Mouse (Mus musculus) hindbrain, embryonic 16.5 days (tissue): ENCODE results near the gene Gm43191. TPM values are rescaled to one million over a fixed set of nuclear protein-coding genes. Genes with fewer than 3 reads are reported as not detected.

Experiments used
- ATAC-seq: fragments of 200-750 bp; cut with Nextera tagmentation; 2 replicates; pipeline ENCODE4 v1.8.0; 2017; ENCODE audit warnings: moderate TSS enrichment, moderate library complexity
- H3K27ac ChIP-seq: fragments of 300-500 bp; sonication (generic); 2 replicates; pipeline ENCODE4 v1.5.1; 2014; ENCODE audit warnings: low read depth, mild to moderate bottlenecking, control low read depth, low read length, moderate library complexity
- H3K27me3 ChIP-seq: fragments of 300-500 bp; sonication (generic); replicated peaks from 2 replicates; pipeline ENCODE4 v1.6.1; 2014; ENCODE audit warnings: low read length; ENCODE audit not compliant: control insufficient read depth, insufficient read depth
- H3K36me3 ChIP-seq: fragments of 300-500 bp; sonication (generic); 2 replicates; pipeline ENCODE4 v1.6.1; 2014; ENCODE audit warnings: mild to moderate bottlenecking, low read length, moderate library complexity, mixed read lengths; ENCODE audit not compliant: control insufficient read depth, insufficient read depth
- H3K4me1 ChIP-seq: fragments of 300-500 bp; sonication (generic); 2 replicates; pipeline ENCODE4 v1.6.1; 2014; ENCODE audit warnings: low read depth, low read length; ENCODE audit not compliant: control insufficient read depth, insufficient read depth
- H3K4me2 ChIP-seq: fragments of 300-500 bp; sonication (generic); 2 replicates; pipeline ENCODE4 v1.6.1; 2014; ENCODE audit warnings: mild to moderate bottlenecking, low read length, control low read depth, moderate library complexity
- H3K4me3 ChIP-seq: fragments of 300-500 bp; sonication (generic); 2 replicates; pipeline ENCODE4 v1.5.1; 2014; ENCODE audit warnings: mild to moderate bottlenecking, low read length, control low read depth, moderate library complexity
- H3K9ac ChIP-seq: fragments of 300-500 bp; sonication (generic); 2 replicates; pipeline ENCODE4 v1.6.1; 2014; ENCODE audit warnings: low read depth, mild to moderate bottlenecking, control low read depth, low read length, moderate library complexity
- H3K9me3 ChIP-seq: fragments of 300-500 bp; sonication (generic); 2 replicates; pipeline ENCODE4 v1.6.1; 2014; ENCODE audit warnings: mild to moderate bottlenecking, low read length, moderate library complexity; ENCODE audit not compliant: control insufficient read depth
- WGBS: fragments of 180-500 bp; shearing (Covaris S2); extraction: QIAGEN DNeasy Blood & Tissue Kit; methylation state at CpG from one replicate; pipeline ENCODE4 v1.1.7; 2014; 5-methylcytosine and 5-hydroxymethylcytosine counted together
- polyA plus RNA-seq: library from polyadenylated mRNA; unstranded; fragments of >200 nt; fragmentation: Nextera tagmentation; extraction: Ambion mirVana; gene quantifications from 2 replicates; pipeline ENCODE4 v1.2.1, GENCODE M21; 2015

Gm43191 gene
- polyA plus RNA-seq, 1 experiment from 2014 or later: not detected

DNA sequence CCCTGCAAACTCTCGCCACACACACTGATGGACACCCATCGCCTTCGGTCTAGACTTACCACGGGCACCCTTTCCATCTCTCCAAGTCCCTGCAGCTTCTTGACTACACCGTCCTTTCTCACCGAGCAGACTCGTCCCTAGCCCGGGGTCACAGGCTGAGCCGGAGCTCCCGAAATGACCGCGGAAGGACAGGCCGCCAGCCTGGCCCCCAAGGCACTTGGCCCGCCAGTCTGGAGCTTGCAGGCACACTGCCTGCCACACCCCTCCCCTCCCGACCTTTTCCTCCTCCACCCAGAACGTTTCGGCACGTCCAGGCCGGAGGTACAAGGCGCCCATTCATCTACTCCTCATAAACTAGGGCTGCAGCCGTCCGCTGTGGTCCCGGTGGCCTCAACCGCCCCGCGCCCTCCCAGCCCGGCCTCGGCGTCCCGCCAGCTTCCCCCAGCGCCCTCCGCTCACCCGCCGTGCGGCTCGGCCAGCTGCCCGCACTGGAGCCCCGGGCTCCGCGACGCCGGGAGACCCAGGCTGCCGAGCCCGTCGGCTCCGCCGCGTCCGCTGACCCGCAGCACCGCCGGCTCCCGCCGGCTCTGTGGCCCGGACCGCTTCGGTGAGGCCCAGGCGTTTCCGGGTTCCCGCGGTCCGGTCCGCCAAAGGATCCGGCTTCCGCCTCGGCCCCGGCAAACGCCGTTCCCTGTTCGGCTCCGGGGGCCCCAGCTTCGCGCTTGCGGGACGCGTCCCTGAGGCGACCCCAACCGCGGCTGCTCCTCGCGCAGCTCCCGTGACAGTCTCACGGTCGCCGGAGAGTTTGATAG lies 30.8 kb upstream of the Gm43191 start:
- ATAC-seq: peak; percentile 96
- WGBS: under 1% methylated on average over 75 of the region's 85 CpGs
- H3K4me3 ChIP-seq: peak overlapping the region; percentile 100

DNA sequence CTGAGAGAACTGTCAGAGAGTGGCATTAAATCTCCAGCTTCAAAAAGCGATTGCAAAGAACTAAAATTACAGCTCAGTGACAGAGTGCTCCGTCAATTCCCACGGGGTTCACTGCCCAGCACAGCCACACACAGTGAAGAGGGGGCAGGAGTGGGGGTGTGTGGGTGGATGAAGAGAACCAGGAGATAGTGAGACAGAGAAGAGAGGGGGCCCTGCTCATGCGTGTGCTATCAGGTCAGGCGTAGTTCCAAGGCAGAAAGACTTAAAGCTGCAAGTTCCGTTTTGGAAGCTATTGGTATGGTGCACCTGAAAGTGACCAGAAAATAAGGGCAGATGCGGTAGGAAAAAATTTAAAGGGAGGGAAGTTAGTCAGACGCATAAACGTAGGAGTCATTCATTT lies 29.9 kb upstream of the Gm43191 start:
- Histone ChIP-seq H3K9me3 (no peaks in the 10 kb centered on the region), H3K4me3 (peak overlapping the region; percentile 100), H3K9ac (no peak overlapping the region), H3K36me3 (no peaks in the 10 kb centered on the region), H3K4me1 (peaks cover 15% of the 10 kb centered on the region), H3K27me3 (no peaks in the 10 kb centered on the region), H3K4me2 (peak overlapping the region; percentile 96), H3K27ac (no peak overlapping the region)
- WGBS: 49% methylated on average over 9 of the region's 9 CpGs
- ATAC-seq: no peak

More for the DNA sequence above, 30.8 kb upstream of the Gm43191 start:
- Histone ChIP-seq H3K36me3 (no peaks in the 10 kb centered on the region), H3K9ac (peak overlapping the region; percentile 98), H3K27me3 (no peaks in the 10 kb centered on the region), H3K27ac (peak overlapping the region; percentile 78), H3K4me2 (peak overlapping the region; percentile 96), H3K4me1 (peaks cover 15% of the 10 kb centered on the region), H3K9me3 (no peaks in the 10 kb centered on the region)

DNA sequence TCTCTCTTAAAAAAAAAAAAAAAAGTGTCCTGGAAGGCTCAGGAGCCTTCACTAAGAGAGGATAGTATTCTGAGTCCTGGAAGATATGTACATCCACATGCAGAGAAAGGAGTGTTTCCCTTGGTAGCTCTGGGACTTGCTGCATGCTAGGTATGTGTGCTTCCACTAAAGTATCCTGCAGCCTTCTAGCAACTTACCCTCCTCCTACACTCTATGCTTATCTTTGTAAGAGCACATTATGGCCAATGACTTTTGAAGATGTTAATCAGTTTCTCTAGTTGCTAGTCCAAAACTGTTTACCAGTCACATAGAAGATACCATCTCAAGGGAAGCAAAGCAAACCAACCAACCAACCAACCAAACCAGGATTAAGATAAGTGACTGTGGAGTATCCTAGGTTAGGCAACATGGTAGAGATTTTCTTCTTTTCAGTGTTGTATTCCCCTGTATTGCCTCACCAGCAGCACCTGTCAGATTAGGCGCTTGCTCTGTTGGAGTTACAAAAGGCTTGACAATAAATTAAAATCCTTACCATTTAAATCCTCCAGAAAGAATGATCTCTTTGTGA lies 24.7 kb upstream of the Gm43191 start:
- no peaks in the 10 kb centered on the region for H3K27me3 ChIP-seq
- no peak for ATAC-seq
- no peak overlapping the region for H3K9ac ChIP-seq
- H3K9me3 ChIP-seq: no peaks in the 10 kb centered on the region
- no peak overlapping the region for H3K4me2 ChIP-seq
- no peak overlapping the region for H3K27ac ChIP-seq
- H3K4me1 ChIP-seq: peaks cover under 1% of the 10 kb centered on the region
- 94% methylated on average over 1 of the region's 1 CpGs for WGBS
- no peaks in the 10 kb centered on the region for H3K36me3 ChIP-seq
- H3K4me3 ChIP-seq: no peak overlapping the region

DNA sequence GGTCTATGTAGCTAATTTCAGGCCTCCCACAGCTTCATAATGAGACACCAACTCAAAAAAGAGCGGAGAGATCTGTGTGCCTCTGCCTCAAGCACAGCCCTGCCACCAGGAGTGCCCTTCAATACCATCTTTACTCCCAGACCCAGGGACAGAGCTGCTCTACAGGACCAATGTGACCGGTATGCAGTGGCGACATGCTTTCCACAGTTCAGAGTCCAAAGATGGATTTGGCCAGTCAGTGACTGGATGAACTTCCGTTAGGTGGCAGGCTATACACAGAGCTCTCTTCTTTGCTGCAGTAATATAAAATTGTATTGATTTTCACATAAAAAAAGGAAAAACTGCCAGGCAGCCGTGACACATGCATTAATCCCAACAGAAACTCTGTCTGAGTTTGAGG lies 22.8 kb upstream of the Gm43191 start:
- Histone ChIP-seq H3K36me3 (no peaks in the 10 kb centered on the region), H3K4me1 (no peaks in the 10 kb centered on the region), H3K9me3 (no peaks in the 10 kb centered on the region), H3K4me3 (no peak overlapping the region), H3K27me3 (no peaks in the 10 kb centered on the region), H3K27ac (no peak overlapping the region), H3K9ac (no peak overlapping the region), H3K4me2 (no peak overlapping the region)
- WGBS: 87% methylated on average over 5 of the region's 5 CpGs
- no peak for ATAC-seq

DNA sequence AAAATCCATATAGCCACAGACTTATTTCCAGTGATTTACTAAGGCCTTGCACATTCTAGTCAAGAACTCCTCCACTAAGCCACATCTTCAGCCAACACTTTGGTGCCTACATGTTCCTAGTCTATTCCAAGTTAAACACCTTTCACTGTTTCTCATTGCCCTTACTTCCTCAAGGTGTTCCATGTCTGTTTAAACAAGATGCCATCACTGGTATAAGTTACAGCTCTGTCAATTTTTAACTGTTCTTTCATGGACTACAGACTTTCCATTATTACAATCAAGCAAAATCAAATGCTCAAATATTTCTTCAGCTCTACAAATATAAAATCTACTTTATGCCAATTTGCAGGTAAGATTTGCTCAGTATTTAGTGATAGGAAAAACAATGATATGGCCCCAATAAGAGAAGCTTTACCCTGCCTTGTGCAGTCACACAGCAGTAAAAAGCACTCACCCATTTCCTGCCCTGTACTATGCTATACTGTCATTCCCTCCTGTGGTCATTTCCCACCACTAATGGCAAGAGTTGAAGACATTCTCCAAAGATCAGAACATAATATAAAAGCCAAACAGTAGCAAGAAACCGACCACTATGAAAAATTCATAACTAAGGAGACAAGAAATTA lies 21.7 kb upstream of the Gm43191 start:
- H3K27ac ChIP-seq: no peak overlapping the region
- no peaks in the 10 kb centered on the region for H3K4me1 ChIP-seq
- H3K4me2 ChIP-seq: no peak overlapping the region
- no peaks in the 10 kb centered on the region for H3K9me3 ChIP-seq
- no peaks in the 10 kb centered on the region for H3K27me3 ChIP-seq
- ATAC-seq: no peak
- H3K4me3 ChIP-seq: no peak overlapping the region
- WGBS: 79% methylated on average over 1 of the region's 1 CpGs
- H3K36me3 ChIP-seq: no peaks in the 10 kb centered on the region
- H3K9ac ChIP-seq: no peak overlapping the region

DNA sequence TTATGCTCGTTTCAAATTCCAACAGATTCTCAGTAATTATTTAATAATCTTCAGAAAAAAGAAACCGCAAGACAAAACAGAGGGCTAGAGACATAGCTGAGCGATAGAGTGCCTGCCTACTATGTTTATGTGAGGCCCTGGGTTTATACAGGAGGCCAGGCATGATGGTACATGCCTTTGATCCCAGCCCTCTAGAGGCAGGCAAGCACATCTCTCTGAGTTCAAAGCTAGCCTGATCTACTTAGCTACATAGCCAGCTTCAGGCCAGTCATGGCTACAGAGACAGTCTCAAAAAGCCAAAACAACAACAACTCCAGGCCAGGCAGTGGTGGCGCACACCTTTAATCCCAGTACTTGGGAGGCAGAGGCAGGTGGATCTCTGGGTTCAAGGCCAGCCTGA lies 20.5 kb upstream of the Gm43191 start:
- Histone ChIP-seq H3K9ac (no peak overlapping the region), H3K36me3 (no peaks in the 10 kb centered on the region), H3K27me3 (no peaks in the 10 kb centered on the region), H3K4me1 (no peaks in the 10 kb centered on the region), H3K4me2 (no peak overlapping the region), H3K4me3 (no peak overlapping the region), H3K27ac (no peak overlapping the region), H3K9me3 (no peaks in the 10 kb centered on the region)
- ATAC-seq: no peak
- 92% methylated on average over 4 of the region's 4 CpGs for WGBS

DNA sequence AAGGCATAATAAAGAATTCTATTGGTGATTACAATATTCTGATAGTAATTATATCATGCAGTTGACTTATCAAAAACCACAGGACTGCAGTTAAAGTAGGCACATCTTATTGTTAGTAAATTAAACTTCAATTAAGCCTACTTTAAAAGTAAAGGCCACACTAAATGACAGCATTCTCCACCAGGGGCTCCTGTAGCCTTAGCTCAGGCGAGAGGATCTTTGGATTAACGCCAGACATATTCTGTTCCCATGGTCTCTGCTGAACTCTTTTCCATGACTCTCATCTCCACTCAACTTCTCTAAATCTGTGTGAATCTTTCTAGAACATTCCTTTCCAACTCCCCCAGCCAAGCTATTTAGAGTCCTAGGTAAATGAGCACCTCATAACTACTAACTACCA lies 17.7 kb upstream of the Gm43191 start:
- H3K36me3 ChIP-seq: no peaks in the 10 kb centered on the region
- H3K27ac ChIP-seq: no peak overlapping the region
- 53% methylated on average over 2 of the region's 2 CpGs for WGBS
- H3K4me1 ChIP-seq: no peaks in the 10 kb centered on the region
- no peak overlapping the region for H3K4me3 ChIP-seq
- H3K4me2 ChIP-seq: no peak overlapping the region
- H3K9me3 ChIP-seq: no peaks in the 10 kb centered on the region
- ATAC-seq: no peak
- H3K27me3 ChIP-seq: no peaks in the 10 kb centered on the region
- no peak overlapping the region for H3K9ac ChIP-seq

DNA sequence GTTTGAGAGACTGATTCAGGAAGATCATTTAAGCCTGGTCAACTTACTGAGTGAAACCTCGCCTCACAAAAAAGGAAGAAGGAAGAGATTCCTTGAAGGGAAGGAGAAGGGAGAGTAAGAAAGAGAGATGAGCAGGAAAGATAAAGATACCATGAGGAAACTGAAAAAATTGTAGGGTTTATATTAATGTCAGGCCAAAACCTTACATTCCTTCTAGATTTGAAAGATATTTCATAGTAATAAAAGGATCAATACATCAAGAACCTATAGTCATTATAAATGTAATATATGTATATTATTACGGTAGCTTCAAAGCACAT lies 14.6 kb upstream of the Gm43191 start:
- Histone ChIP-seq H3K9me3 (no peaks in the 10 kb centered on the region), H3K4me1 (no peaks in the 10 kb centered on the region), H3K36me3 (no peaks in the 10 kb centered on the region), H3K27me3 (no peaks in the 10 kb centered on the region), H3K4me3 (no peak overlapping the region), H3K9ac (no peak overlapping the region), H3K4me2 (no peak overlapping the region), H3K27ac (no peak overlapping the region)
- WGBS: 95% methylated on average over 2 of the region's 2 CpGs
- ATAC-seq: no peak

DNA sequence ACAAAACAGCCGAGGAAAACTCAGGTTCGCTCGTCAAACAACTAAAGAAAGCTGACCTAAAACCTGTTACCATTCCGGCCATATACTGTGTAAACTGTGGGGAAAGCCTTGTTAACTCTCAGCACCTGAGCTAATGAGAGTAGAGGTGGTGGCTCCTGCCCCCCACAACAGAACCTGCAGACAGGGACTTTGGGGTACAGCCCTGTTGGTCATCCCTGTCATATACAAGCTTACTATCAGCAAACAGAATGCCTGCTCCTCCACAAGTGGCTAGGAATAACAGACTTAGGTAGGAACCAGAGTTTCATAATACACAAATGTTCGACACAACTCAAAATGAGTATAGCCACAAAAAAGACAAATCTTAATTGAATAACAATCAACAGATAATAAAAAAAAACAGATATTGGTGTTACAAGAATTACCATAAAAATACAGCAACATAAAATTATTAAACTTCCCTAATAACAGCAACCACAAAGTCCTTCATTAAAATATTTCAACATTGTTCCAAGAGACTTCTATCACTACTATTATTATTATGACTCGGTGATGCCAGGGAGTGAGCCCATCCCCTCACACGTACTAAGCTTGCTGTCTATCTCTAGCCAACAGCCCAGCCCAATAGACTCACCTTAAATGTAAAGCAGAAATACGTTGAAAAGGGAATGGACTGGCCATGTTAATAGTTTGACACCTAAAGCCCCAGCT lies 14.1 kb upstream of the Gm43191 start:
- H3K27ac ChIP-seq: no peak overlapping the region
- H3K4me2 ChIP-seq: no peak overlapping the region
- no peak for ATAC-seq
- no peaks in the 10 kb centered on the region for H3K4me1 ChIP-seq
- no peaks in the 10 kb centered on the region for H3K36me3 ChIP-seq
- H3K9me3 ChIP-seq: no peaks in the 10 kb centered on the region
- 91% methylated on average over 8 of the region's 8 CpGs for WGBS
- no peak overlapping the region for H3K4me3 ChIP-seq
- H3K27me3 ChIP-seq: no peaks in the 10 kb centered on the region
- no peak overlapping the region for H3K9ac ChIP-seq
